Mouse (Mus musculus) MEL (cell line): ENCODE measurements at regions not wholly inside any gene's neighbourhood (a gene's known extent, or its start where the extent isn't known, plus 50 kb on each side); places are given as distances from the start of the nearest gene placed in this dataset.

Experiments
- DNase-seq: peaks from one replicate; pipeline ENCODE4 v3.0.0; 2011; ENCODE audit warnings: low read depth, low spot score
- H3K27ac ChIP-seq: 2 replicates; pipeline ENCODE4 v1.5.1; 2012; ENCODE audit warnings: low read depth, mild to moderate bottlenecking, control low read depth, low read length, moderate library complexity; ENCODE audit not compliant: control insufficient read depth
- H3K27me3 ChIP-seq, 2 experiments: fragments of 150-350 bp in 1 of 2; sonication (generic) in 1 of 2; 2 replicates each; pipeline ENCODE4 v1.6.1; 2012; ENCODE audit warnings: low read length in 2 of 2, mild to moderate bottlenecking in 2 of 2, improper control_type of control experiment in 1 of 2, moderate library complexity in 1 of 2; ENCODE audit not compliant: insufficient read depth in 2 of 2, control insufficient read depth in 1 of 2
- H3K36me3 ChIP-seq, 2 experiments: 2 replicates each; pipeline ENCODE4 v1.6.1; 2012 to 2014; ENCODE audit warnings: low read length in 2 of 2, improper control_type of control experiment in 1 of 2, inconsistent platforms in 1 of 2, mild to moderate bottlenecking in 1 of 2; ENCODE audit not compliant: insufficient read depth in 2 of 2, control insufficient read depth in 1 of 2
- H3K4me1 ChIP-seq, 2 experiments: fragments of 150-350 bp in 1 of 2; sonication (generic) in 1 of 2; 2 replicates each; pipeline ENCODE4 v1.6.1; 2012; ENCODE audit warnings: low read length in 2 of 2, improper control_type of control experiment in 1 of 2, mild to moderate bottlenecking in 1 of 2; ENCODE audit not compliant: insufficient read depth in 2 of 2, control insufficient read depth in 1 of 2
- H3K4me3 ChIP-seq, 2 experiments: fragments of 150-350 bp in 1 of 2; sonication (generic) in 1 of 2; 2 replicates each; pipeline ENCODE4 v1.5.1; 2012; ENCODE audit warnings: low read depth in 2 of 2, low read length in 2 of 2, mild to moderate bottlenecking in 2 of 2, moderate library complexity in 2 of 2, control low read depth in 1 of 2, improper control_type of control experiment in 1 of 2; ENCODE audit not compliant: control insufficient read depth in 1 of 2, insufficient read depth in 1 of 2
- H3K79me2 ChIP-seq: 2 replicates; pipeline ENCODE4 v1.6.1; 2012; ENCODE audit warnings: mild to moderate bottlenecking, low read length, moderate library complexity; ENCODE audit not compliant: control insufficient read depth, poor library complexity, insufficient read depth
- H3K9ac ChIP-seq: 2 replicates; pipeline ENCODE4 v1.6.1; 2012; ENCODE audit warnings: low read depth, mild to moderate bottlenecking, control low read depth, low read length, moderate library complexity; ENCODE audit not compliant: control insufficient read depth, poor library complexity, severe bottlenecking
- H3K9me3 ChIP-seq: fragments of 150-350 bp; sonication (generic); replicated peaks from 2 replicates; pipeline ENCODE4 v1.6.1; 2012; ENCODE audit warnings: mild to moderate bottlenecking, low read length, improper control_type of control experiment, moderate library complexity; ENCODE audit not compliant: insufficient read depth
- BHLHE40 ChIP-seq: IDR thresholded peaks from 2 replicates; pipeline ENCODE4 v1.6.1; 2012; ENCODE audit warnings: low read depth, mild to moderate bottlenecking, inconsistent platforms, low read length, improper control_type of control experiment, borderline replicate concordance
- CHD1 ChIP-seq: IDR thresholded peaks from 2 replicates; pipeline ENCODE4 v1.6.1; 2012; ENCODE audit warnings: low read depth, mild to moderate bottlenecking, inconsistent platforms, low read length, improper control_type of control experiment
- CHD2 ChIP-seq: IDR thresholded peaks from 2 replicates; pipeline ENCODE4 v1.6.1; 2011; ENCODE audit warnings: low read length, improper control_type of control experiment
- CTCF ChIP-seq, 3 experiments: IDR thresholded peaks in 2 of 3; conservative IDR thresholded peaks in 1 of 3; 2 replicates each; pipeline ENCODE4 v1.5.1; 2011 to 2012; ENCODE audit warnings: low read length in 3 of 3, low read depth in 2 of 3, mild to moderate bottlenecking in 2 of 3, improper control_type of control experiment in 1 of 3, inconsistent platforms in 1 of 3, mixed read lengths in 1 of 3, moderate library complexity in 1 of 3; ENCODE audit not compliant: control insufficient read depth in 1 of 3, insufficient read depth in 1 of 3, poor library complexity in 1 of 3, severe bottlenecking in 1 of 3
- GATA1 ChIP-seq: IDR thresholded peaks from 2 replicates; pipeline ENCODE4 v1.6.1; 2011; ENCODE audit warnings: low read depth, low read length, improper control_type of control experiment
- KAT2A ChIP-seq: conservative IDR thresholded peaks from 2 replicates; pipeline ENCODE4 v1.6.1; 2012; ENCODE audit warnings: low read depth, low read length, improper control_type of control experiment, inconsistent platforms
- MYB ChIP-seq: IDR thresholded peaks from 2 replicates; pipeline ENCODE4 v1.6.1; 2011; ENCODE audit warnings: mild to moderate bottlenecking, low read depth, low read length, improper control_type of control experiment
- MYC ChIP-seq: IDR thresholded peaks from 2 replicates; pipeline ENCODE4 v1.6.1; 2011; ENCODE audit warnings: low read depth, mild to moderate bottlenecking, low read length, improper control_type of control experiment, moderate library complexity
- POLR2A ChIP-seq, 2 experiments: IDR thresholded peaks; 2 replicates each; pipeline ENCODE4 v1.6.1; 2011 to 2012; ENCODE audit warnings: low read length in 2 of 2, mild to moderate bottlenecking in 2 of 2, control low read depth in 1 of 2, improper control_type of control experiment in 1 of 2, low read depth in 1 of 2, moderate library complexity in 1 of 2; ENCODE audit not compliant: control insufficient read depth in 1 of 2, insufficient read depth in 1 of 2, poor library complexity in 1 of 2
- POLR2AphosphoS2 ChIP-seq: IDR thresholded peaks from 2 replicates; pipeline ENCODE4 v1.6.1; 2011; ENCODE audit warnings: low read length, improper control_type of control experiment
- RAD21 ChIP-seq: IDR thresholded peaks from 2 replicates; pipeline ENCODE4 v1.6.1; 2011; ENCODE audit warnings: mild to moderate bottlenecking, low read depth, low read length, improper control_type of control experiment
- SIN3A ChIP-seq: IDR thresholded peaks from 2 replicates; pipeline ENCODE4 v1.6.1; 2012; ENCODE audit warnings: low read length, improper control_type of control experiment, inconsistent platforms
- ZKSCAN1 ChIP-seq: IDR thresholded peaks from 2 replicates; pipeline ENCODE4 v1.6.1; 2012; ENCODE audit warnings: low read depth, mild to moderate bottlenecking, inconsistent platforms, low read length, improper control_type of control experiment, moderate library complexity

- H3K79me2 ChIP-seq: no peaks in the 10 kb centered on the region
- no peaks in the 10 kb centered on the region for H3K36me3 ChIP-seq
- H3K9ac ChIP-seq: no peak overlapping the region
- H3K4me3 ChIP-seq: no peak overlapping the region
- no peak overlapping the region for H3K27ac ChIP-seq
- no peaks in the 10 kb centered on the region for H3K9me3 ChIP-seq
- no peaks in the 10 kb centered on the region for H3K4me1 ChIP-seq
- H3K27me3 ChIP-seq: peaks cover 0 to 1% of the 10 kb centered on the region in 2 experiments; a peak in 2 of 4 replicates
- TF ChIP-seq BHLHE40 (no peak), ZKSCAN1 (no peak), POLR2AphosphoS2 (no peak), CTCF (IDR thresholded peaks at IDR 0.05 in 2 of 3, conservative IDR thresholded peaks at IDR 0.05 in 1 of 3; ENCODE audit: control insufficient read depth in 1 of 3, insufficient read depth in 1 of 3, low read depth in 2 of 3, low read length in 3 of 3, poor library complexity in 1 of 3, severe bottlenecking in 1 of 3) (no peak)
- no peak for DNase-seq
Observed at GRCm38 (mm10) chr1:128658802-128659201, 66.7 kb upstream of the Cxcr4 start.

- Histone ChIP-seq H3K27me3 (peaks cover 0 to 1% of the 10 kb centered on the region in 2 experiments; a peak in 1 of 4 replicates), H3K4me1 (no peaks in the 10 kb centered on the region), H3K27ac (no peak overlapping the region), H3K36me3 (no peaks in the 10 kb centered on the region), H3K9me3 (no peaks in the 10 kb centered on the region), H3K4me3 (no peak overlapping the region), H3K9ac (no peak overlapping the region), H3K79me2 (no peaks in the 10 kb centered on the region)
- no peak for DNase-seq
- TF ChIP-seq CHD2 (no peak), RAD21 (no peak), POLR2AphosphoS2 (no peak), MYB (no peak), CHD1 (no peak), KAT2A (no peak), GATA1 (no peak), SIN3A (no peak), POLR2A (IDR thresholded peaks at IDR 0.05; ENCODE audit: control insufficient read depth in 1 of 2, insufficient read depth in 1 of 2, low read depth in 1 of 2, low read length in 2 of 2, poor library complexity in 1 of 2) (no peak), CTCF (IDR thresholded peaks at IDR 0.05 in 2 of 3, conservative IDR thresholded peaks at IDR 0.05 in 1 of 3; ENCODE audit: control insufficient read depth in 1 of 3, insufficient read depth in 1 of 3, low read depth in 2 of 3, low read length in 3 of 3, poor library complexity in 1 of 3, severe bottlenecking in 1 of 3) (no peak)
Observed at GRCm38 (mm10) chr1:128654099-128654862, 62.2 kb upstream of the Cxcr4 start.

GRCm38 (mm10) chr1:128650596-128650995, 58.5 kb upstream of the Cxcr4 start:
- Histone ChIP-seq H3K9me3 (no peaks in the 10 kb centered on the region), H3K27me3 (peaks cover 0 to 1% of the 10 kb centered on the region in 2 experiments; a peak in 1 of 4 replicates), H3K36me3 (no peaks in the 10 kb centered on the region), H3K4me1 (no peaks in the 10 kb centered on the region), H3K4me3 (no peak overlapping the region), H3K27ac (no peak overlapping the region), H3K79me2 (no peaks in the 10 kb centered on the region), H3K9ac (no peak overlapping the region)
- DNase-seq: no peak
- no peak for TF ChIP-seq MYC
